Mouse (Mus musculus) B cell, adult 67 days (primary cell): ENCODE measurements around the gene Pyroxd2. TPM values are rescaled to one million over a fixed set of nuclear protein-coding genes. Genes with fewer than 3 reads are reported as not detected.

Experiments
- total RNA-seq, 2 experiments: library from RNA; stranded (reverse); gene quantifications; 4 replicates each; pipeline ENCODE4 v1.2.4; 2023

The Pyroxd2 gene
- 1 to 10 TPM; 1.8 to 4.9 TPM for total RNA-seq

DNA sequence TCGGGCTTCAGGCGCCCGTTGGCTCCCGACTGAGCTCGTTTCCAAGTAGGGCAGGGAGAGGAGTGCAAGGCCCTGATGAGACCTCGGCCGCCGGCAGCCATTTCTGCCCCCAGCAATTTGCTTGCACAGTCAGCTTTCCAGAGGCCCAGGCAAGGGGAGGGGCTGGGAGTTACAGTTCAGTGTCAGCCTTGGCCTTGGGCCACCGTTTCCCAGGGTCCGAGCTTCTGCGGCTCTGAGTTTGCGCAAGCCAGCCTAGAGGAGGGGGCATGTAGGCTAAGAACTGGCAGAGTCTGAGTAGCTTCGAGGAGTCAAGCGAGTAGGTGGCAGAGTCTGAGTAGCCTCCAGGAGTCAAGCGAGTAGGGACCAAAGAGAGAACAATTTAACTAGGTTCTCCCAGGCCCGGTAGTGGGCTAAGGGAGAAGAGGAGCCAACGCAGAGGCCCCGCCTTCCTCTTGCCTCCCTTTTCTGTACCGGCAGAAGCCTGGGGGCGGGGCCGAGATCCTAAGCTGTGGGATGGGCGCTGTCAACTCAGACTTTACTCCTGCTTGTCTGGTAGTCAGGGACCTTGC, at the start of gene Pyroxd2:
Pyroxd2 (minus strand) TSS at position 413 of the 569 bp plus-strand sequence.

DNA sequence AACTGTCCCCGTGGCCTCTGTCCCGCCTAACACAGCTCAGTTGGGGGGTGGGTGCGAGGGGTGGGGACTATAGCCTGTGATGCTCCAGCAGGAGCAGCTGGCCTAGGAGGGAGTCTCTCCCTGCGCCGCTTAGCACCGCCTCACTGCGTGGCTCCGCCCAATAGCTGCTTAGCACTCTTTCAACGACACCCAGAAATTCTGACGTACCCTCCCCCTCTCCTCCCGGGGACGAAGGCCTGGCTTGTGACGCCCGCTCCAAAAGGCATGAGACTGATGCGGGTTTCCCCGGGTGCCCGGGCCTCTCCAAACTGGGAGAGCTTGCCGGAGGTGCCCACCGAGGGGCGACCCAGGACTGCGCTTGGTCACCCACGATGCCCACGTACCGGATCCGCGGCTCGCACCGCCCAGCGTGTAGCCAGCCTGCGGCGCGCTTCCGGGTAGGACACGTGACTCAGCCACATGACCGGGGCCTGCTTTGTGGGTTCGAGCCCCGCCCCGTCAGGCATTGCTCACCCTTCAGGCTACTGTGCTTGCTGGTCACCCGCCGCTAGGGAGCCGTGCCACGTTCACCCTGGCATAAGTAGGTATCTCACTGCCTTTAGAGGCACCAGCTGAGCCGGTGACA, 27.1 kb upstream of the Pyroxd2 start, which contains the start of gene Hps1:
Hps1 (minus strand) TSS at position 448 of the 625 bp plus-strand sequence.

Other genes starting within 250 kb of the Pyroxd2 start
- 10 to 100 TPM; 45.9 to 48.6 TPM for gene R3hcc1l, start 234.0 kb downstream of the Pyroxd2 start, total RNA-seq
- gene Loxl4, start 140.0 kb downstream of the Pyroxd2 start, total RNA-seq = not detected
- gene Hps1, start 27.2 kb upstream of the Pyroxd2 start, total RNA-seq = 10 to 100 TPM; 39.1 to 47.8 TPM